Mouse (Mus musculus) lung, adult 2 months (tissue): ENCODE measurements around the gene Asb7.

ENCODE experiments used
- CTCF ChIP-seq: fragments of 200-500 bp; IDR thresholded peaks from 2 replicates; pipeline ENCODE4 v1.5.1; 2011; ENCODE audit warnings: mild to moderate bottlenecking, low read length, control low read depth; ENCODE audit not compliant: insufficient read depth
- POLR2A ChIP-seq: fragments of 200-500 bp; IDR thresholded peaks from 2 replicates; pipeline ENCODE4 v1.6.1; 2011; ENCODE audit warnings: low read depth, mild to moderate bottlenecking, control low read depth, low read length, borderline replicate concordance; ENCODE audit errors: extremely low read depth

DNA sequence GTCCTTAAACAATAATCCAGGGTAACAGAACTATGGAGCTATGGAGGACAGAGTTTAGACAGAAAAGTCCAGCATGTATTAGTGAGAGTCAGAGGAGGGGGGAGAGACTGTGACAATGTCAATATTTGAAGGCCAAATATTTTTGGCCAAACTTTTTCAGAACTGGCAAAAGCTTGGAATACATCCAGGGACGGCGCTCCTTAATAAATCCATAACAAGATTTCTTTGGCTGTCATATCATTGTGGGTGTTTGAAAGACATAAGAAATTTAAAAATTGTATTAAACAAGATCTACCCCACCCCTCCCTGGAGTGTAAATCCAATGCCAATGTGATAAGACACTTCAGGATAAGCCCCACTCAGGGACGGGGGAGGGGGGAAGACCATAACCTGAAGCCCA lies 89.3 kb downstream of the Asb7 start:
- TF ChIP-seq POLR2A (no peak), CTCF (no peak)
